Mouse (Mus musculus) frontal cortex, postnatal 25 days (tissue): Measurements from ENCODE around the gene Osbpl2.

Source experiments
- DNase-seq, 2 experiments: peaks; one replicate each; pipeline ENCODE4 v3.0.0; 2022; ENCODE audit warnings: low spot score in 2 of 2

The Osbpl2 gene

GRCm38 (mm10) chr2:180118661-180119438 lies at the start of gene Osbpl2:
Gene Osbpl2, plus strand, starts transcription at chr2:180119306.
- peak; percentile 98 to 100 for DNase-seq

- no peak for DNase-seq
Measured at GRCm38 (mm10) chr2:180069770-180070480, 49.2 kb upstream of the Osbpl2 start.

GRCm38 (mm10) chr2:180070481-180071453 lies 48.3 kb upstream of the Osbpl2 start, which contains the start of gene Mtg2:
Gene Mtg2, plus strand, starts transcription at chr2:180070588.
- peak; percentile 92 to 93 for DNase-seq

GRCm38 (mm10) chr2:180071671-180072070 lies 47.4 kb upstream of the Osbpl2 start:
- DNase-seq, result no peak

- DNase-seq, result no peak
Measured at GRCm38 (mm10) chr2:180072886-180073285, 46.2 kb upstream of the Osbpl2 start.

- DNase-seq, result no peak
Measured at GRCm38 (mm10) chr2:180077622-180078021, 41.5 kb upstream of the Osbpl2 start.

- DNase-seq, result no peak
Measured at GRCm38 (mm10) chr2:180080680-180081079, 38.4 kb upstream of the Osbpl2 start.

GRCm38 (mm10) chr2:180083063-180083462 lies 36.0 kb upstream of the Osbpl2 start:
- no peak for DNase-seq

GRCm38 (mm10) chr2:180084565-180084964 lies 34.5 kb upstream of the Osbpl2 start:
- DNase-seq, result no peak

- DNase-seq, result no peak
Measured at GRCm38 (mm10) chr2:180085926-180086636, 33.0 kb upstream of the Osbpl2 start.

- no peak for DNase-seq
Measured at GRCm38 (mm10) chr2:180086637-180087027, 32.5 kb upstream of the Osbpl2 start.

- no peak for DNase-seq
Measured at GRCm38 (mm10) chr2:180087472-180087871, 31.6 kb upstream of the Osbpl2 start.

GRCm38 (mm10) chr2:180090285-180090684 lies 28.8 kb upstream of the Osbpl2 start:
- DNase-seq, result no peak

- DNase-seq, result no peak
Measured at GRCm38 (mm10) chr2:180095711-180096110, 23.4 kb upstream of the Osbpl2 start.

GRCm38 (mm10) chr2:180097585-180097984 lies 21.5 kb upstream of the Osbpl2 start:
- DNase-seq, result no peak

- no peak for DNase-seq
Measured at GRCm38 (mm10) chr2:180098167-180098566, 20.9 kb upstream of the Osbpl2 start.

- DNase-seq, result no peak
Measured at GRCm38 (mm10) chr2:180099529-180099928, 19.6 kb upstream of the Osbpl2 start.

GRCm38 (mm10) chr2:180103151-180103977 lies 15.7 kb upstream of the Osbpl2 start:
- no peak for DNase-seq

GRCm38 (mm10) chr2:180103978-180104658 lies 15.0 kb upstream of the Osbpl2 start, which contains the start of gene Hrh3:
Gene Hrh3, minus strand, starts transcription at chr2:180104488.
- no peak for DNase-seq
